Mouse (Mus musculus) cortical plate, adult 2 months (tissue): ENCODE data around the gene Tsnax.

Experiments
- CTCF ChIP-seq: fragments of 200-500 bp; IDR thresholded peaks from 2 replicates; pipeline ENCODE4 v1.5.1; 2011; ENCODE audit warnings: mild to moderate bottlenecking, control low read depth, low read length; ENCODE audit not compliant: insufficient read depth; ENCODE audit errors: extremely low read depth
- POLR2A ChIP-seq: fragments of 200-500 bp; IDR thresholded peaks from 2 replicates; pipeline ENCODE4 v1.6.1; 2011; ENCODE audit warnings: mild to moderate bottlenecking, low read length, control low read depth; ENCODE audit not compliant: insufficient read depth; ENCODE audit errors: extremely low read depth

DNA sequence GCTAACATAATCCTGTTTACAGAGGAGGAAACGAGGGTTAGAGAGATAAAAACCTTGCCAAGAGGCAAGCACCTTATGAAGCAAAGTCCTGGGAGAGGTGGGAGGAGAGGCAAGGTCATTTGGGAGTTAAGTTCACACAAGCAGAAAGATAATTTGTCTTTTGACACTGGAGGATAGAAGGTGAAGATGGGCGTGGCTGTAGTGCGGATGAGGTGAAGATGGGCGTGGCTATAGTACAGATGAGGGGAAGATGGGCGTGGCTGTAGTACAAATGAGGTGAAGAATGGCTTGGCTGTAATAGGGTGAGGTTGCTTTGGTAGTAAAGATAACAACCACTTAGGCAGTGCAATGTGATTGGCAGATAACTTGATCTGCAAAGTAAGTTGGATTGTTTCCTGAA is 18.5 kb downstream of the Tsnax start:
- no peak for TF ChIP-seq CTCF
- TF ChIP-seq POLR2A: no peak
